Mouse (Mus musculus): ENCODE measurements around the gene Mettl18. TPM values are rescaled to one million over a fixed set of nuclear protein-coding genes. Genes with fewer than 3 reads are reported as not detected.
"Not testable (repeated sequence)": the region's sequence is repeated elsewhere in the genome, so short reads cannot be mapped to it uniquely, and the experiment has no call there.

Mettl18 gene
- polyA plus RNA-seq, 1 experiment from 2014 or later = 8.5 TPM

DNA sequence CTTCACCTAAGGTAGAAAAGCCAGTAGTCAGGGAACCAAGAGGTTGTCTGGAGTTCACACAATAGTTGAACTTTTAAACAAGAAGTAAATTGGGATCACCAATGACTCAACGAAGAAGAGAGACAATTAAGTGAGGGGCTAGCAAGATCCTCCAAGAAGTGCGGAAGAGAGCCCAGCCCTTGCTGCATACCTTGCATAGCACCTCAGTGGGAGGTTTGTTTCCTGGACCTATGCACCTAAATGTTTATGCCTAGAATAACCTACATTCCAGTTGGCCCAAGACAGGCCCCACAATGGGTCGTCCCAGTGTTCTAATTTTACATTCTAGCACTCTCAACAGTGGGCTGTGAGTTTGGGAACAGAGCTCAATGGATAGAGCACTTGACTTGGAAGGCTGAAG lies 9.6 kb downstream of the Mettl18 start:
- no peaks in the 10 kb centered on the region for H3K36me3 ChIP-seq
- H3K9ac ChIP-seq = no peak overlapping the region
- no peak overlapping the region for H3K4me2 ChIP-seq (replicated peaks)
- no peak for ATAC-seq (ENCODE audit: insufficient number of reproducible peaks, low FRiP score, low TSS enrichment, low read depth)
- 75% methylated on average over 3 of the region's 3 CpGs for WGBS
- no peaks in the 10 kb centered on the region for H3K9me3 ChIP-seq (replicated peaks)
- no peak overlapping the region for H3K27ac ChIP-seq (replicated peaks)
- H3K4me1 ChIP-seq = no peaks in the 10 kb centered on the region
- no peak overlapping the region for H3K4me3 ChIP-seq (replicated peaks)
- H3K27me3 ChIP-seq = no peaks in the 10 kb centered on the region

GRCm38 (mm10) chr1:164009235-164009634 lies 14.5 kb downstream of the Mettl18 start:
- no peak overlapping the region for H3K4me2 ChIP-seq (replicated peaks)
- 44% methylated on average over 2 of the region's 2 CpGs for WGBS
- no peak overlapping the region for H3K9ac ChIP-seq
- H3K27ac ChIP-seq (replicated peaks) = no peak overlapping the region
- H3K9me3 ChIP-seq (replicated peaks) = no peaks in the 10 kb centered on the region
- no peaks in the 10 kb centered on the region for H3K36me3 ChIP-seq
- no peak overlapping the region for H3K4me3 ChIP-seq (replicated peaks)
- no peak for ATAC-seq (ENCODE audit: insufficient number of reproducible peaks, low FRiP score, low TSS enrichment, low read depth)
- H3K27me3 ChIP-seq = no peaks in the 10 kb centered on the region
- no peaks in the 10 kb centered on the region for H3K4me1 ChIP-seq

GRCm38 (mm10) chr1:164014616-164015015 lies 19.9 kb downstream of the Mettl18 start:
- no peaks in the 10 kb centered on the region for H3K9me3 ChIP-seq (replicated peaks)
- 77% methylated on average over 1 of the region's 1 CpGs for WGBS
- H3K4me3 ChIP-seq (replicated peaks) = no peak overlapping the region
- H3K27me3 ChIP-seq = no peaks in the 10 kb centered on the region
- H3K4me1 ChIP-seq = no peaks in the 10 kb centered on the region
- no peak for ATAC-seq (ENCODE audit: insufficient number of reproducible peaks, low FRiP score, low TSS enrichment, low read depth)
- H3K4me2 ChIP-seq (replicated peaks) = no peak overlapping the region
- no peak overlapping the region for H3K9ac ChIP-seq
- no peak overlapping the region for H3K27ac ChIP-seq (replicated peaks)
- H3K36me3 ChIP-seq = no peaks in the 10 kb centered on the region

DNA sequence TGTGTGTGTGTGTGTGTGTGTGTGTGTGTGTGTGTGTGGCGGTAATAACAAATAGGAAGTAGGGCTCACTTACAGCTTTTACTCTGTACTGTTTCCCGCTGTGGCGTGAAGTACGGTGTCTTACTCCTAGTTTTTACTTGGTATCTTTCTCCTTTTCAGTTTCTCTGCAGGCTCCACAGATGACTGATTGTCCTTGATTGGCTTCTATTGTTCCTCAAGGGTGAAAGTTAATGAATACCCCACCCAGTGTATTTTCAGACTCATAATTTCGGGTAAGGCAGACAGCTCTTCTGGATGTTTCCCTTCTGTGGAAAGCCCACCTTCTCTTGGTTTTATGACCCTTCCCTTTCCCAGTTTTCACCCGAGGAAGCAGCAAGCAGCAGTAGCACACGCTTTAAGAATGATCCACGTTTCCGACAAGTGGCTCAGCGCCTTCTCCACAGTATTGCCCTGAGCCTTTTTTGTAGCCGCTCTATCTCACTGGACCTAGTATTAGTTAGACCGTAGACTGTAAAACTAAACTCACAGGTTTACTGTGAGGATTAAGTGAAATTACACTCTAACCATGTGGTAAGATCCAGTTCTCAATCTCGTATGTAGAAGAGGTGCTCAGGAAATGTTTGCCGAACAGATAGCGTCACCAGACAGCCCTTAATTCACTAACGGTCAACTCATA lies 23.7 kb downstream of the Mettl18 start:
- Histone ChIP-seq H3K36me3 (no peaks in the 10 kb centered on the region), H3K4me1 (no peaks in the 10 kb centered on the region), H3K9ac (no peak overlapping the region), H3K27me3 (no peaks in the 10 kb centered on the region), H3K4me3 (replicated peaks) (no peak overlapping the region), H3K4me2 (replicated peaks) (no peak overlapping the region), H3K9me3 (replicated peaks) (no peaks in the 10 kb centered on the region), H3K27ac (replicated peaks) (no peak overlapping the region)
- WGBS = 80% methylated on average over 16 of the region's 16 CpGs
- ATAC-seq (ENCODE audit: insufficient number of reproducible peaks, low FRiP score, low TSS enrichment, low read depth) = no peak

- no peaks in the 10 kb centered on the region for H3K4me1 ChIP-seq
- no peaks in the 10 kb centered on the region for H3K36me3 ChIP-seq
- no peaks in the 10 kb centered on the region for H3K27me3 ChIP-seq
- H3K4me3 ChIP-seq (replicated peaks) = no peak overlapping the region
- ATAC-seq (ENCODE audit: insufficient number of reproducible peaks, low FRiP score, low TSS enrichment, low read depth) = no peak
- no peaks in the 10 kb centered on the region for H3K9me3 ChIP-seq (replicated peaks)
- H3K27ac ChIP-seq (replicated peaks) = no peak overlapping the region
- no peak overlapping the region for H3K9ac ChIP-seq
- H3K4me2 ChIP-seq (replicated peaks) = no peak overlapping the region
- WGBS = 77% methylated on average over 6 of the region's 6 CpGs
Observed at GRCm38 (mm10) chr1:164019789-164020188, 25.1 kb downstream of the Mettl18 start.

DNA sequence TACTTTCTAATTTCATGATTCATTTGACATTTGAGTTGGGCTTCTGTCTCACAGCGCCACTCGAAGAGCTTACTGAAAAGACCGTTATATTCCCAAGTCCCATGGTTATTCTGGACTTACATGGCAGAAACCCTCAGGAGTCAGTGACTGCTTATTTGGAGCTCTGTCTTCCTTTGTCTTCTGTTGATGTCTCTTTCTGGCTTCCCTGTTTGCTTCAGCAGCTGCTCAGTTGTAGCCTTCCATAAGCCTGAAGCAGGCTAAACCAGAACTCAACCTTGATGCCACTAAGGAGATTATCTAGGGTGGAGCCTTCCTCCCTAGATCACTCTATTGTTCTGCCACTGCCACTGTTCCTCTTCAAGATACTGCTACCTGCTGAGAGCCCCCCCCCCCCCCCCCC lies 26.1 kb downstream of the Mettl18 start:
- not testable (repeated sequence) for ATAC-seq (ENCODE audit: insufficient number of reproducible peaks, low FRiP score, low TSS enrichment, low read depth); H3K4me3 ChIP-seq (replicated peaks)

GRCm38 (mm10) chr1:164022106-164022505 lies 27.4 kb downstream of the Mettl18 start:
- not testable (repeated sequence) for H3K4me1 ChIP-seq; H3K27me3 ChIP-seq; H3K9me3 ChIP-seq (replicated peaks); H3K36me3 ChIP-seq; H3K4me2 ChIP-seq (replicated peaks); ATAC-seq (ENCODE audit: insufficient number of reproducible peaks, low FRiP score, low TSS enrichment, low read depth); H3K9ac ChIP-seq; H3K27ac ChIP-seq (replicated peaks); H3K4me3 ChIP-seq (replicated peaks)
- WGBS = 70% methylated on average over 5 of the region's 5 CpGs

More for the DNA sequence above, 26.1 kb downstream of the Mettl18 start:
- not testable (repeated sequence) for H3K9ac ChIP-seq; H3K27ac ChIP-seq (replicated peaks); H3K4me2 ChIP-seq (replicated peaks); H3K27me3 ChIP-seq; H3K36me3 ChIP-seq; H3K4me1 ChIP-seq; H3K9me3 ChIP-seq (replicated peaks)
- 84% methylated on average over 3 of the region's 3 CpGs for WGBS

DNA sequence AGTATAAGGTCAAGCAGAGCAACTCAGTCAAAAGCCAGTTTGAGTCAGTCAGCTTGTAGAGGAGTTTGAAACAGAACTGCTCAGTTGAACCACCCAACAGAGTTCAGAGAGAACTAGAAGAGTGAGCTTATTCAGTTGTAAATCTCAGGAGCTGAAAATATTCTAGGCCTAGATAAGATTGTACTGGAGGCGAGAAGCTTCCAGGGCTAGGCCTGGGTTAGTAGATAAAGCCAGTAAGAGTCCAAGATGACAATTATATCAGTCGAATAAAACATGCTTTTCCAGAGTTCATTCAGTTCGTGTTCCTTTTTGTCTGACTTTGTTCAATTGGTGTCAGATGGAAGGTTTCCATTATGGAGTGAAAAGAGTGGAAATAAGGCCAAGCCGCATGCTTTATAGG lies 31.0 kb downstream of the Mettl18 start:
- Histone ChIP-seq H3K9ac (no peak overlapping the region), H3K27ac (replicated peaks) (no peak overlapping the region), H3K4me2 (replicated peaks) (no peak overlapping the region), H3K9me3 (replicated peaks) (no peaks in the 10 kb centered on the region), H3K27me3 (no peaks in the 10 kb centered on the region), H3K4me3 (replicated peaks) (no peak overlapping the region), H3K4me1 (no peaks in the 10 kb centered on the region), H3K36me3 (no peaks in the 10 kb centered on the region)
- WGBS = 81% methylated on average over 4 of the region's 4 CpGs
- no peak for ATAC-seq (ENCODE audit: insufficient number of reproducible peaks, low FRiP score, low TSS enrichment, low read depth)

DNA sequence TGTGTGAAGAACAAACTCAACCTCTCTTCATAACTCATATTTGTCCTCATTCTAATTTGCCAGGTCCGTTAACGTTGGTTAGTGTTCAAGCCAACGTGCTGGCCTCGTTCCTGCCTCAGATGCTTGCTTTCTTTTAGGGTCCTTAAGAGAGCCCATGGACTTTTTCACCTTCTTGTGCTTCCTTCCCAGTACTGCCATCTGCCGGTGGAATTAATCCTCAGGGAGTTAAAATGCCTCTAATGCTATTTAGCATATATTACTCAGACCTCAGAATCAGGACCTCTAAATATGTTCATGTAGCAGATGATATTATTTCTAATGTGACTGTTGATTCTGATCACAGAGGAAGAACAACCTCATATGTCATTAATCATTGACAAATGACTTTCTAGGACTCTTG lies 32.7 kb downstream of the Mettl18 start:
- 50% methylated on average over 5 of the region's 5 CpGs for WGBS
- no peak overlapping the region for H3K4me2 ChIP-seq (replicated peaks)

DNA sequence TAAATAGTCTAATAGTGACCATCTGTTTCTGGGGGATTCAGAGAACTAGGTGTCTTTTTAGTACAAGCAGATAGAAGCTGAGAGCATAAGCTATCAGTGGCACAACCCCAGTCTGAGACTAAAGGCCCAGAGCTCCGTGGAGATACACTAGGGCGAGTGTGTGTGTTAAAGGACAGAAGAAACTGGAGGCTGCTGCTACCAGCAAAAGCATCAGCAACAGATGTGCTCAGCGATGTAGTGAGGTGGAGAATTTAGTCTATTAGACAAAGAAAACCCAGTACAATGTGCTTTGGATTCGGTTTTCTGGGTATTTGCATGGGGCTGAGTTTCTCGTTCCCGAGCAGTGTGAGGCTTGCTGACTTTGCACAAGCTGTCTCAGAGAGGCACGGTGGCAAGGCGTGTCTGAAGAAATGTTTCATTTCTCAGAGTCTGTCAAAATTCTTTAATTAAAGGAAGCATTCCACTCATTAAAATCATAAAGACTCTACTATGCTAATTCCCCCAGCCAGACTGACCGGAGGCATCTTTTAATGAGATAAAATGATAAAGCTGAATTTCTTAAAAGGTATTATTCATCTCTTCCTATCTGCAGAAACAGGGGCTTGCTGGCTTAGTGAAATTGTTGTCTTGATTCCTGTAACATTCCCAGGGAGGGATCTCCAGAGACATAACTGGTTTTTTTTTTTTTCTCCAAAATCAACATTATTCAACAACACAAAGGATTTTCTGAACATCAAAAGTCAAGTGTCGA lies 45.9 kb downstream of the Mettl18 start:
- Histone ChIP-seq H3K27me3 (no peaks in the 10 kb centered on the region), H3K9ac (no peak overlapping the region), H3K27ac (replicated peaks) (no peak overlapping the region), H3K36me3 (no peaks in the 10 kb centered on the region), H3K4me2 (replicated peaks) (no peak overlapping the region), H3K4me1 (no peaks in the 10 kb centered on the region), H3K4me3 (replicated peaks) (no peak overlapping the region), H3K9me3 (replicated peaks) (no peaks in the 10 kb centered on the region)
- no peak for ATAC-seq (ENCODE audit: insufficient number of reproducible peaks, low FRiP score, low TSS enrichment, low read depth)
- WGBS = 62% methylated on average over 10 of the region's 10 CpGs

More for the DNA sequence above, 32.7 kb downstream of the Mettl18 start:
- H3K27ac ChIP-seq (replicated peaks) = no peak overlapping the region
- H3K27me3 ChIP-seq = no peaks in the 10 kb centered on the region
- H3K9ac ChIP-seq = no peak overlapping the region
- H3K36me3 ChIP-seq = no peaks in the 10 kb centered on the region
- H3K9me3 ChIP-seq (replicated peaks) = no peaks in the 10 kb centered on the region
- no peak overlapping the region for H3K4me3 ChIP-seq (replicated peaks)
- no peak for ATAC-seq (ENCODE audit: insufficient number of reproducible peaks, low FRiP score, low TSS enrichment, low read depth)
- no peaks in the 10 kb centered on the region for H3K4me1 ChIP-seq

- Histone ChIP-seq H3K36me3 (no peaks in the 10 kb centered on the region), H3K27me3 (no peaks in the 10 kb centered on the region)
- 66% methylated on average over 3 of the region's 3 CpGs for WGBS
Observed at GRCm38 (mm10) chr1:164043549-164043948, 48.9 kb downstream of the Mettl18 start.

More at GRCm38 (mm10) chr1:164043549-164043948, 48.9 kb downstream of the Mettl18 start:
- no peak overlapping the region for H3K27ac ChIP-seq (replicated peaks)
- H3K4me3 ChIP-seq (replicated peaks) = no peak overlapping the region
- no peak overlapping the region for H3K4me2 ChIP-seq (replicated peaks)
- H3K4me1 ChIP-seq = no peaks in the 10 kb centered on the region
- H3K9me3 ChIP-seq (replicated peaks) = no peaks in the 10 kb centered on the region
- ATAC-seq (ENCODE audit: insufficient number of reproducible peaks, low FRiP score, low TSS enrichment, low read depth) = no peak
- H3K9ac ChIP-seq = no peak overlapping the region

All from embryonic facial prominence, embryonic 15.5 days (tissue).